In the genomic region with DNA sequence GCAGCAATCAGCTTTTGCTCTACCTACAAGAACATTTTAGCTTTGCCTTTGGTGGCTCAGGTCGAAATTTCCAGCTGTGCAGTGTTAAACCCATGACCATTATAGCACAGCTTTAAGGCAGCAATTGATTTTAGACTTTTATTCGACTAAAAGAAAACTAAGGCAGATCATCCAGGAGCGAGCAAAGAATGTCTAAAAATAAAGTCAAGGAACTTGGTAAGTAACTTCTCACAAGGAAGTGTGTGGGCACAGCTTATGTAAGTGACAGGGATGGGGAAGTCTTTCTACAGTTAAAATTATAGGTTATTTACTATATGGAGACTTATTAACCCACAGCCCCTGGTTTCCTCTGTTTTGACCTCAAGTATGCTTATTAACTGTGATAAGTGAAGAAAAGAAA, we compare ENCODE assay signal across 22 mouse cellular contexts.
DNase-seq lines count a peak whose midpoint lies in the region; ATAC-seq and TF ChIP-seq lines count a peak whose summit lies in the region.
"Had no signal": no experiment of that assay in that cellular context is flagged by ENCODE, and none has a peak within 500 bp of the region (broad histone marks: within the 10 kb centered on the region; RNA-seq: fewer than 3 reads in every experiment).

No protein-coding gene starts in this region.

- H3K4me3 ChIP-seq in left cerebral cortex, adult 2 months: no peak overlapping the region
- H3K4me3 ChIP-seq in hindbrain, embryonic 10.5 days: no peak overlapping the region
- H3K4me3 ChIP-seq: embryonic facial prominence, embryonic 13.5 days; forebrain, embryonic 12.5 days; heart, embryonic 15.5 days had no signal

- H3K9me3 ChIP-seq in hindbrain, embryonic 10.5 days: no peaks in the 10 kb centered on the region
- H3K9me3 ChIP-seq: embryonic facial prominence, embryonic 13.5 days; forebrain, embryonic 12.5 days; G1E; heart, embryonic 15.5 days had no signal

- peak; percentile 93 for ATAC-seq in frontal cortex, adult (ENCODE audit: low TSS enrichment)
- ATAC-seq: CD4-positive, CD25-positive, alpha-beta regulatory T cell, adult 4 months; forebrain, embryonic 16.5 days had no signal

- WGBS in hindbrain, embryonic 10.5 days: 88% methylated on average over 3 of the region's 3 CpGs

- H3K36me3 ChIP-seq in hindbrain, embryonic 10.5 days: no peaks in the 10 kb centered on the region
- H3K36me3 ChIP-seq: embryonic facial prominence, embryonic 13.5 days; forebrain, embryonic 12.5 days; G1E; heart, embryonic 15.5 days had no signal

- no peaks in the 10 kb centered on the region for H3K27me3 ChIP-seq in hindbrain, embryonic 10.5 days (ENCODE audit: insufficient read depth, poor library complexity, severe bottlenecking)
- H3K27me3 ChIP-seq: embryonic facial prominence, embryonic 13.5 days; forebrain, embryonic 12.5 days; heart, embryonic 15.5 days had no signal

- H3K27ac ChIP-seq in left cerebral cortex, adult 2 months: peak overlapping the region; percentile 76
- no peak overlapping the region for H3K27ac ChIP-seq in hindbrain, embryonic 10.5 days
- H3K27ac ChIP-seq: embryonic facial prominence, embryonic 13.5 days; forebrain, embryonic 12.5 days; heart, embryonic 15.5 days; hindbrain, embryonic 14.5 days had no signal

- TF ChIP-seq CTCF in left cerebral cortex, adult 2 months (IDR thresholded peaks at IDR 0.05): no peak

- DNase-seq in frontal cortex, postnatal 14 days (ENCODE audit: low spot score in 2 of 2): no peak
- DNase-seq in left cerebral cortex, adult 2 months (ENCODE audit: extremely low spot score in 1 of 2, low spot score in 2 of 2): peak in 1 of 2 experiments; percentile 16
- DNase-seq in left cerebral cortex, postnatal 10 days (ENCODE audit: extremely low spot score in 1 of 2, low spot score in 2 of 2): no peak
- DNase-seq in brain, adult 2 months (ENCODE audit: low read depth, low spot score): peak; percentile 83
- DNase-seq in telencephalon, adult 2 months (ENCODE audit: low read depth, low spot score): peak; percentile 83
- DNase-seq in hindbrain, embryonic 10.5 days (ENCODE audit: low spot score): no peak
- DNase-seq: adrenal gland, postnatal 10 days; B cell, adult 2 months; cerebellum, adult 11-12 months; cerebellum, adult 9-10 months; cerebellum, postnatal 25 days; gastrocnemius, postnatal 10 days; heart, adult 18-20 months; heart, postnatal 14 days had no signal

- intact Hi-C loops in left cerebral cortex, adult 2 months (cut with DNase I): loop anchor here (10.0 kb wide), 1 partner anchor 238 kb away; no protein-coding TSS in a partner anchor
- intact Hi-C loops in left cerebral cortex, postnatal 10 days (cut with DNase I): no loop called here

- no peaks in the 10 kb centered on the region for H3K4me1 ChIP-seq in hindbrain, embryonic 10.5 days (replicated peaks)
- H3K4me1 ChIP-seq: embryonic facial prominence, embryonic 13.5 days; forebrain, embryonic 12.5 days; heart, embryonic 15.5 days had no signal

Comparison
In these comparisons a context has a peak if more than half of its experiments do, and no peak if none do; other contexts are left out.
1. DNase-seq: peak in brain, adult 2 months (single experiment) and telencephalon, adult 2 months (single experiment); none in frontal cortex, postnatal 14 days (0 of 2), left cerebral cortex, postnatal 10 days (0 of 2) and hindbrain, embryonic 10.5 days (single experiment).